Mouse (Mus musculus) Patski (cell line): Measurements from ENCODE around the gene Adam11. TPM values are rescaled to one million over a fixed set of nuclear protein-coding genes. Genes with fewer than 3 reads are reported as not detected.

Experiments used
- ATAC-seq: fragments of 100-300 bp; one replicate; pipeline ENCODE4 v1.8.0; 2021
- CTCF ChIA-PET: fragments of 350-600 bp; sonication (Branson Sonifier 250); formaldehyde crosslinking; loops from one replicate; lab custom pipeline; 2022; ENCODE audit warnings: inconsistent platforms; lab: Charles Lee
- POLR2A ChIA-PET: fragments of 350-600 bp; sonication (Branson Sonifier 250); formaldehyde crosslinking; loops from one replicate; lab custom pipeline; 2022; ENCODE audit warnings: antibody characterized with exemption, inconsistent platforms; lab: Charles Lee
- DNase-seq: peaks from one replicate; pipeline ENCODE4 v3.0.0-alpha.2; 2011; ENCODE audit warnings: low read depth, low spot score
- H3K27me3 ChIP-seq: fragments of 371-371 bp; one replicate; pipeline ENCODE4 v1.5.1; 2021
- CTCF ChIP-seq: fragments of 100-300 bp; IDR thresholded peaks from one replicate; pipeline ENCODE4 v1.5.1; 2021
- in situ Hi-C: fragments of 300-500 bp; cut with MboI; formaldehyde crosslinking; loops from 3 replicates; pipeline ENCODE4 v1.11.1; 2018; ENCODE audit warnings: low pct_unique_long_range_greater_than_20kb, mixed read lengths
- polyA plus RNA-seq: library from polyadenylated mRNA; unstranded; gene quantifications from one replicate; pipeline ENCODE4 v1.2.3, GENCODE M21; 2021

Adam11 gene
- polyA plus RNA-seq, 1 experiment from 2014 or later: 5.3 TPM

- ChIA-PET POLR2A (interaction anchor here (0.8 kb wide), 1 partner anchor 11 kb away, joined by 3 read pairs; no protein-coding TSS in a partner anchor), CTCF (interaction anchor here (0.7 to 1.7 kb wide), 8 partner anchors 11 to 83 kb away, joined by 3 to 6 read pairs (median 3); no protein-coding TSS in a partner anchor)
- no peak for DNase-seq
- no peak for ATAC-seq
- in situ Hi-C loops: loop anchor here (5.0 kb wide), 2 partner anchors 45 to 75 kb away; no protein-coding TSS in a partner anchor
- H3K27me3 ChIP-seq: no peaks in the 10 kb centered on the region
- TF ChIP-seq CTCF: no peak
Measured at GRCm38 (mm10) chr11:102777598-102777997, 16.4 kb downstream of the Adam11 start.

- ATAC-seq (no peak), DNase-seq (no peak)
- no peak for TF ChIP-seq CTCF
- H3K27me3 ChIP-seq: no peaks in the 10 kb centered on the region
- CTCF ChIA-PET: interaction anchor here (0.7 to 1.7 kb wide), 5 partner anchors 19 to 82 kb away, joined by 3 to 6 read pairs (median 4); no protein-coding TSS in a partner anchor
- in situ Hi-C loops: loop anchor here (5.0 kb wide), 2 partner anchors 44 to 74 kb away; no protein-coding TSS in a partner anchor
- POLR2A ChIA-PET: no interaction called here
Measured at GRCm38 (mm10) chr11:102778165-102778564, 16.9 kb downstream of the Adam11 start.

GRCm38 (mm10) chr11:102778597-102778996 is 17.4 kb downstream of the Adam11 start:
- DNase-seq (no peak), ATAC-seq (no peak)
- CTCF ChIA-PET: interaction anchor here (1.7 kb wide), 1 partner anchor 74 kb away, joined by 5 read pairs; no protein-coding TSS in a partner anchor
- no peaks in the 10 kb centered on the region for H3K27me3 ChIP-seq
- in situ Hi-C loops: loop anchor here (5.0 kb wide), 2 partner anchors 44 to 74 kb away; no protein-coding TSS in a partner anchor
- TF ChIP-seq CTCF: no peak
- POLR2A ChIA-PET: no interaction called here

GRCm38 (mm10) chr11:102779081-102779638 is 17.9 kb downstream of the Adam11 start:
- TF ChIP-seq CTCF: no peak
- ATAC-seq: no peak
- ChIA-PET CTCF (no interaction called here), POLR2A (no interaction called here)
- H3K27me3 ChIP-seq: no peaks in the 10 kb centered on the region
- DNase-seq: no peak
- in situ Hi-C loops: loop anchor here (5.0 kb wide), 2 partner anchors 43 to 73 kb away; no protein-coding TSS in a partner anchor

GRCm38 (mm10) chr11:102779824-102780223 is 18.6 kb downstream of the Adam11 start:
- no peak for DNase-seq

GRCm38 (mm10) chr11:102780271-102780985 is 19.2 kb downstream of the Adam11 start:
- in situ Hi-C loops: no loop called here
- TF ChIP-seq CTCF: no peak
- ATAC-seq (no peak), DNase-seq (no peak)
- CTCF ChIA-PET: no interaction called here
- POLR2A ChIA-PET: no interaction called here
- no peaks in the 10 kb centered on the region for H3K27me3 ChIP-seq

More at GRCm38 (mm10) chr11:102779824-102780223, 18.6 kb downstream of the Adam11 start:
- ChIA-PET CTCF (no interaction called here), POLR2A (no interaction called here)
- H3K27me3 ChIP-seq: no peaks in the 10 kb centered on the region
- no peak for TF ChIP-seq CTCF
- in situ Hi-C loops: loop anchor here (5.0 kb wide), 2 partner anchors 42 to 72 kb away; no protein-coding TSS in a partner anchor
- no peak for ATAC-seq

- ATAC-seq: no peak
- in situ Hi-C loops: no loop called here
- no peaks in the 10 kb centered on the region for H3K27me3 ChIP-seq
- no peak for DNase-seq
- TF ChIP-seq CTCF: no peak
- POLR2A ChIA-PET: no interaction called here
- CTCF ChIA-PET: no interaction called here
Measured at GRCm38 (mm10) chr11:102780986-102781351, 19.7 kb downstream of the Adam11 start.

- CTCF ChIA-PET: no interaction called here
- DNase-seq (no peak), ATAC-seq (no peak)
- H3K27me3 ChIP-seq: no peaks in the 10 kb centered on the region
- in situ Hi-C loops: no loop called here
- POLR2A ChIA-PET: no interaction called here
- TF ChIP-seq CTCF: no peak
Measured at GRCm38 (mm10) chr11:102781523-102781922, 20.3 kb downstream of the Adam11 start.

GRCm38 (mm10) chr11:102783443-102783842 is 22.2 kb downstream of the Adam11 start:
- no peaks in the 10 kb centered on the region for H3K27me3 ChIP-seq
- ATAC-seq (no peak), DNase-seq (no peak)
- in situ Hi-C loops: no loop called here
- ChIA-PET CTCF (interaction anchor here (1.1 kb wide), 1 partner anchor 93 kb away, joined by 3 read pairs; no protein-coding TSS in a partner anchor), POLR2A (no interaction called here)
- TF ChIP-seq CTCF: no peak

- POLR2A ChIA-PET: no interaction called here
- DNase-seq (no peak), ATAC-seq (no peak)
- H3K27me3 ChIP-seq: no peaks in the 10 kb centered on the region
- in situ Hi-C loops: no loop called here
- CTCF ChIA-PET: interaction anchor here (1.0 to 2.6 kb wide), 3 partner anchors 11 to 66 kb away, joined by 3 to 7 read pairs (median 3); no protein-coding TSS in a partner anchor
- TF ChIP-seq CTCF: no peak
Measured at GRCm38 (mm10) chr11:102787688-102788177, 26.5 kb downstream of the Adam11 start.
